Mouse (Mus musculus): ENCODE data around the gene Slc9a1. TPM values are rescaled to one million over a fixed set of nuclear protein-coding genes. Genes with fewer than 3 reads are reported as not detected.
A peak's percentile ranks its signal among the peaks of the same experiment; 100 is the strongest.

Slc9a1 gene
- polyA plus RNA-seq, 1 experiment: not detected

GRCm38 (mm10) chr4:133448708-133449388 lies 79.3 kb downstream of the Slc9a1 start:
- no peak overlapping the region for H3K4me3 ChIP-seq (ENCODE audit: insufficient read depth, low read depth, low read length)
- TF ChIP-seq POLR2A (IDR thresholded peaks at IDR 0.05; ENCODE audit: insufficient read depth, low read depth, low read length): no peak
- TF ChIP-seq CTCF (IDR thresholded peaks at IDR 0.05; ENCODE audit: insufficient read depth, low read depth, low read length): no peak
- H3K27ac ChIP-seq (ENCODE audit: insufficient read depth, low read depth, low read length): no peak overlapping the region
- peaks cover 15% of the 10 kb centered on the region for H3K4me1 ChIP-seq (ENCODE audit: control insufficient read depth, insufficient read depth, low read length)
- 82% methylated on average over 8 of the region's 8 CpGs for WGBS

GRCm38 (mm10) chr4:133449726-133450125 lies 80.2 kb downstream of the Slc9a1 start:
- no peak overlapping the region for H3K4me3 ChIP-seq (ENCODE audit: insufficient read depth, low read depth, low read length)
- WGBS: 17% methylated on average over 13 of the region's 13 CpGs
- peak; percentile 66 for TF ChIP-seq CTCF (IDR thresholded peaks at IDR 0.05; ENCODE audit: insufficient read depth, low read depth, low read length)
- TF ChIP-seq POLR2A (IDR thresholded peaks at IDR 0.05; ENCODE audit: insufficient read depth, low read depth, low read length): no peak
- peaks cover 12% of the 10 kb centered on the region for H3K4me1 ChIP-seq (ENCODE audit: control insufficient read depth, insufficient read depth, low read length)
- no peak overlapping the region for H3K27ac ChIP-seq (ENCODE audit: insufficient read depth, low read depth, low read length)

GRCm38 (mm10) chr4:133451536-133451935 lies 82.0 kb downstream of the Slc9a1 start:
- H3K4me1 ChIP-seq (ENCODE audit: control insufficient read depth, insufficient read depth, low read length): peaks cover 14% of the 10 kb centered on the region
- TF ChIP-seq CTCF (IDR thresholded peaks at IDR 0.05; ENCODE audit: insufficient read depth, low read depth, low read length) (peak; percentile 60; the same call in 1 of the 2 replicates), POLR2A (IDR thresholded peaks at IDR 0.05; ENCODE audit: insufficient read depth, low read depth, low read length) (no peak)
- no peak overlapping the region for H3K27ac ChIP-seq (ENCODE audit: insufficient read depth, low read depth, low read length)
- no peak overlapping the region for H3K4me3 ChIP-seq (ENCODE audit: insufficient read depth, low read depth, low read length)
- WGBS: 6% methylated on average over 10 of the region's 10 CpGs

- Histone ChIP-seq H3K4me1 (ENCODE audit: control insufficient read depth, insufficient read depth, low read length) (peaks cover 11% of the 10 kb centered on the region), H3K4me3 (ENCODE audit: insufficient read depth, low read depth, low read length) (no peak overlapping the region), H3K27ac (ENCODE audit: insufficient read depth, low read depth, low read length) (no peak overlapping the region)
- TF ChIP-seq CTCF (IDR thresholded peaks at IDR 0.05; ENCODE audit: insufficient read depth, low read depth, low read length) (no peak), POLR2A (IDR thresholded peaks at IDR 0.05; ENCODE audit: insufficient read depth, low read depth, low read length) (no peak)
- 76% methylated on average over 7 of the region's 7 CpGs for whole genome bisulfite sequencing
These were observed 82.9 kb downstream of the Slc9a1 start for GRCm38 (mm10) chr4:133452433-133452832.

GRCm38 (mm10) chr4:133458044-133458443 lies 88.5 kb downstream of the Slc9a1 start:
- 84% methylated on average over 3 of the region's 3 CpGs for WGBS
- H3K4me3 ChIP-seq (ENCODE audit: insufficient read depth, low read depth, low read length): no peak overlapping the region
- TF ChIP-seq POLR2A (IDR thresholded peaks at IDR 0.05; ENCODE audit: insufficient read depth, low read depth, low read length) (no peak), CTCF (IDR thresholded peaks at IDR 0.05; ENCODE audit: insufficient read depth, low read depth, low read length) (no peak)
- H3K27ac ChIP-seq (ENCODE audit: insufficient read depth, low read depth, low read length): no peak overlapping the region
- peaks cover 4% of the 10 kb centered on the region; the same call in 1 of the 2 replicates for H3K4me1 ChIP-seq (ENCODE audit: control insufficient read depth, insufficient read depth, low read length)

GRCm38 (mm10) chr4:133460006-133460405 lies 90.5 kb downstream of the Slc9a1 start:
- 69% methylated on average over 1 of the region's 1 CpGs for WGBS
- Histone ChIP-seq H3K4me3 (ENCODE audit: insufficient read depth, low read depth, low read length) (no peak overlapping the region), H3K27ac (ENCODE audit: insufficient read depth, low read depth, low read length) (no peak overlapping the region), H3K4me1 (ENCODE audit: control insufficient read depth, insufficient read depth, low read length) (peaks cover 3% of the 10 kb centered on the region; the same call in 1 of the 2 replicates)
- no peak for TF ChIP-seq POLR2A (IDR thresholded peaks at IDR 0.05; ENCODE audit: insufficient read depth, low read depth, low read length)
- no peak for TF ChIP-seq CTCF (IDR thresholded peaks at IDR 0.05; ENCODE audit: insufficient read depth, low read depth, low read length)

- H3K4me3 ChIP-seq (ENCODE audit: insufficient read depth, low read depth, low read length): no peak overlapping the region
- no peak overlapping the region for H3K27ac ChIP-seq (ENCODE audit: insufficient read depth, low read depth, low read length)
- TF ChIP-seq CTCF (IDR thresholded peaks at IDR 0.05; ENCODE audit: insufficient read depth, low read depth, low read length) (no peak), POLR2A (IDR thresholded peaks at IDR 0.05; ENCODE audit: insufficient read depth, low read depth, low read length) (no peak)
- H3K4me1 ChIP-seq (ENCODE audit: control insufficient read depth, insufficient read depth, low read length): 0 out of 2 replicates have a peak, but pooled peaks cover 3% of the 10 kb centered on the region
- WGBS: 65% methylated on average over 5 of the region's 5 CpGs
These were observed 91.4 kb downstream of the Slc9a1 start for GRCm38 (mm10) chr4:133460796-133461325.

- Histone ChIP-seq H3K27ac (ENCODE audit: insufficient read depth, low read depth, low read length) (no peak overlapping the region), H3K4me3 (ENCODE audit: insufficient read depth, low read depth, low read length) (no peak overlapping the region), H3K4me1 (ENCODE audit: control insufficient read depth, insufficient read depth, low read length) (0 out of 2 replicates have a peak, but pooled peaks cover 3% of the 10 kb centered on the region)
- TF ChIP-seq POLR2A (IDR thresholded peaks at IDR 0.05; ENCODE audit: insufficient read depth, low read depth, low read length) (no peak), CTCF (IDR thresholded peaks at IDR 0.05; ENCODE audit: insufficient read depth, low read depth, low read length) (no peak)
- 83% methylated on average over 4 of the region's 4 CpGs for WGBS
These were observed 91.9 kb downstream of the Slc9a1 start for GRCm38 (mm10) chr4:133461362-133461761.

- TF ChIP-seq POLR2A (IDR thresholded peaks at IDR 0.05; ENCODE audit: insufficient read depth, low read depth, low read length): no peak
- TF ChIP-seq CTCF (IDR thresholded peaks at IDR 0.05; ENCODE audit: insufficient read depth, low read depth, low read length): no peak
- H3K4me1 ChIP-seq (ENCODE audit: control insufficient read depth, insufficient read depth, low read length): peaks cover 7% of the 10 kb centered on the region; the same call in 1 of the 2 replicates
- H3K4me3 ChIP-seq (ENCODE audit: insufficient read depth, low read depth, low read length): no peak overlapping the region
- WGBS: 69% methylated on average over 6 of the region's 6 CpGs
- no peak overlapping the region for H3K27ac ChIP-seq (ENCODE audit: insufficient read depth, low read depth, low read length)
These were observed 93.7 kb downstream of the Slc9a1 start for GRCm38 (mm10) chr4:133463184-133463583.
